ENCODE assay signal across 8 mouse cellular contexts in the genomic region with DNA sequence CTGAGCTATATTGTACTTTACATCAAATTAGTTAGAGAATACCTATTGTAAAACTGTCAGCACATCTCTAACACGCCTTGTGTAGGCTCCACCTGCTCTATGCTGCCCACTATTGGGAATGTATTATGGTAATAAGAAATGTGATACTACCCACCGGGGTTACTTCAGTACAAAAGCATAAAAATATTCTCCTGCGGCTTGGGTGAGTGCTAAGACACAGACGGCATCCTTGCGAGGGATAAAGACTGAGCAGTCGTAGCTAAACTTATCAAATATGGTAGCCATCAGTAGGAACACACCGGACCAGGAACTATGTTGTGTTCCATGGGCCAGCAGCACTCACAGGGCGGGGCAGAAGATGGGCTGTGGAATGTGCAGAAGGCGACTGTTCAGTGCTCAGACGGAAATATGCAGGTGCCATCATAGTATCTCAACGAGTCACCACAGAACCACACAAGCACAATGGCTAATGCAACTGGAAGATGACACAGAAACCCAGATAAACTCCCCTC. TPM values are rescaled to one million over a fixed set of nuclear protein-coding genes. Genes with fewer than 3 reads are reported as not detected.
DNase-seq lines count a peak whose midpoint lies in the region; ATAC-seq lines count a peak whose summit lies in the region.

No protein-coding gene starts in this region.

- peaks cover 19% of the 10 kb centered on the region for H3K4me1 ChIP-seq in brown adipose tissue, adult 24 weeks (ENCODE audit: control insufficient read depth, insufficient read depth, insufficient read length, low read length)
- H3K4me1 ChIP-seq in forebrain, embryonic 13.5 days = peaks cover 30% of the 10 kb centered on the region
- peaks cover 35% of the 10 kb centered on the region for H3K4me1 ChIP-seq in hindbrain, embryonic 13.5 days (replicated peaks)

- WGBS in forebrain, embryonic 13.5 days = 3% methylated on average over 11 of the region's 11 CpGs
- WGBS in hindbrain, embryonic 13.5 days = 5% methylated on average over 11 of the region's 11 CpGs

- H3K27ac ChIP-seq in brown adipose tissue, adult 24 weeks (replicated peaks; ENCODE audit: low read depth, low read length) = peak overlapping the region; percentile 54
- H3K27ac ChIP-seq in forebrain, embryonic 13.5 days = peak overlapping the region; percentile 100
- H3K27ac ChIP-seq in hindbrain, embryonic 13.5 days = peak overlapping the region; percentile 100

- H3K4me2 ChIP-seq in forebrain, embryonic 13.5 days = peak overlapping the region; percentile 88
- H3K4me2 ChIP-seq in hindbrain, embryonic 13.5 days = peak overlapping the region; percentile 92

- peak overlapping the region; percentile 100 for H3K9ac ChIP-seq in forebrain, embryonic 13.5 days
- peak overlapping the region; percentile 99 for H3K9ac ChIP-seq in hindbrain, embryonic 13.5 days

- H3K27me3 ChIP-seq in forebrain, embryonic 13.5 days = no peaks in the 10 kb centered on the region
- H3K27me3 ChIP-seq in hindbrain, embryonic 13.5 days = no peaks in the 10 kb centered on the region

- H3K9me3 ChIP-seq in forebrain, embryonic 13.5 days (replicated peaks) = peaks cover 5% of the 10 kb centered on the region; the same call in 1 of the 2 replicates
- H3K9me3 ChIP-seq in hindbrain, embryonic 13.5 days = no peaks in the 10 kb centered on the region

- intact Hi-C loops in left cerebral cortex, postnatal 25 days (cut with DNase I) = loop anchor here (5.0 to 10.0 kb wide), 2 partner anchors 262 to 489 kb away; partner anchors contain the start of gene Ano6

- DNase-seq in cerebellum, adult 11 months = peak; percentile 34
- peak; percentile 34 to 62 for DNase-seq in left cerebral cortex, postnatal 25 days (ENCODE audit: low spot score in 2 of 2)
- peak; percentile 40 to 61 for DNase-seq in spleen, postnatal 10 days (ENCODE audit: low spot score in 2 of 2)

- H3K36me3 ChIP-seq in forebrain, embryonic 13.5 days (ENCODE audit: poor library complexity, severe bottlenecking) = peaks cover 23% of the 10 kb centered on the region
- H3K36me3 ChIP-seq in hindbrain, embryonic 13.5 days = peaks cover 19% of the 10 kb centered on the region

- no peak for ATAC-seq in cerebellum, adult (ENCODE audit: insufficient number of reproducible peaks, low FRiP score, low TSS enrichment)
- ATAC-seq in forebrain, embryonic 13.5 days = no peak
- ATAC-seq in hindbrain, embryonic 13.5 days (ENCODE audit: low FRiP score) = no peak
- ATAC-seq in megakaryocyte-erythroid progenitor cell, adult 5-6 weeks (replicated peaks; ENCODE audit: low FRiP score, low TSS enrichment, poor library complexity, severe bottlenecking) = peak; percentile 22

- H3K4me3 ChIP-seq in brown adipose tissue, adult 24 weeks (ENCODE audit: insufficient read depth, low read depth, low read length) = peak overlapping the region; percentile 96
- peak overlapping the region; percentile 95 for H3K4me3 ChIP-seq in forebrain, embryonic 13.5 days
- H3K4me3 ChIP-seq in hindbrain, embryonic 13.5 days = peak overlapping the region; percentile 93

RNA-seq across cellular contexts. Expression of gene Arid2, which starts 3.3 kb away (rescaled TPM):
- polyA plus RNA-seq in brown adipose tissue, adult 24 weeks (2012; ENCODE audit: insufficient read depth, insufficient read length, missing spikeins) = 6.7 and 7.4 TPM in 2 replicates
- 28.9 and 32.4 TPM in 2 replicates for polyA plus RNA-seq in forebrain, embryonic 13.5 days (2015; fragmentation: Nextera tagmentation; extraction: Ambion mirVana)
- polyA plus RNA-seq in hindbrain, embryonic 13.5 days (2015; fragmentation: Nextera tagmentation; extraction: Ambion mirVana) = 25.5 and 26.8 TPM in 2 replicates
- 10 to 100 TPM; 35.3 to 36.0 TPM for total RNA-seq in left cerebral cortex, postnatal 25 days (2021)
- total RNA-seq in megakaryocyte-erythroid progenitor cell, adult 5-6 weeks (2014; fragmentation: Nextera tagmentation) = 91.7 and 92.2 TPM in 2 replicates
- 46.8 and 64.6 TPM in 2 replicates for total RNA-seq in megakaryocyte-erythroid progenitor cell, adult 5-6 weeks (2017)
